Mouse (Mus musculus) hindbrain, embryonic 16.5 days (tissue): ENCODE results near the gene Camk2d. TPM values are rescaled to one million over a fixed set of nuclear protein-coding genes. Genes with fewer than 3 reads are reported as not detected.
A peak's percentile ranks its signal among the peaks of the same experiment; 100 is the strongest.

Experiments used
- ATAC-seq: fragments of 200-750 bp; cut with Nextera tagmentation; 2 replicates; pipeline ENCODE4 v1.8.0; 2017; ENCODE audit warnings: moderate TSS enrichment, moderate library complexity
- H3K27ac ChIP-seq: fragments of 300-500 bp; sonication (generic); 2 replicates; pipeline ENCODE4 v1.5.1; 2014; ENCODE audit warnings: low read depth, mild to moderate bottlenecking, control low read depth, low read length, moderate library complexity
- H3K27me3 ChIP-seq: fragments of 300-500 bp; sonication (generic); replicated peaks from 2 replicates; pipeline ENCODE4 v1.6.1; 2014; ENCODE audit warnings: low read length; ENCODE audit not compliant: control insufficient read depth, insufficient read depth
- H3K36me3 ChIP-seq: fragments of 300-500 bp; sonication (generic); 2 replicates; pipeline ENCODE4 v1.6.1; 2014; ENCODE audit warnings: mild to moderate bottlenecking, low read length, moderate library complexity, mixed read lengths; ENCODE audit not compliant: control insufficient read depth, insufficient read depth
- H3K4me1 ChIP-seq: fragments of 300-500 bp; sonication (generic); 2 replicates; pipeline ENCODE4 v1.6.1; 2014; ENCODE audit warnings: low read depth, low read length; ENCODE audit not compliant: control insufficient read depth, insufficient read depth
- H3K4me2 ChIP-seq: fragments of 300-500 bp; sonication (generic); 2 replicates; pipeline ENCODE4 v1.6.1; 2014; ENCODE audit warnings: mild to moderate bottlenecking, low read length, control low read depth, moderate library complexity
- H3K4me3 ChIP-seq: fragments of 300-500 bp; sonication (generic); 2 replicates; pipeline ENCODE4 v1.5.1; 2014; ENCODE audit warnings: mild to moderate bottlenecking, low read length, control low read depth, moderate library complexity
- H3K9ac ChIP-seq: fragments of 300-500 bp; sonication (generic); 2 replicates; pipeline ENCODE4 v1.6.1; 2014; ENCODE audit warnings: low read depth, mild to moderate bottlenecking, control low read depth, low read length, moderate library complexity
- H3K9me3 ChIP-seq: fragments of 300-500 bp; sonication (generic); 2 replicates; pipeline ENCODE4 v1.6.1; 2014; ENCODE audit warnings: mild to moderate bottlenecking, low read length, moderate library complexity; ENCODE audit not compliant: control insufficient read depth
- WGBS: fragments of 180-500 bp; shearing (Covaris S2); extraction: QIAGEN DNeasy Blood & Tissue Kit; methylation state at CpG from one replicate; pipeline ENCODE4 v1.1.7; 2014; 5-methylcytosine and 5-hydroxymethylcytosine counted together
- polyA plus RNA-seq: library from polyadenylated mRNA; unstranded; fragments of >200 nt; fragmentation: Nextera tagmentation; extraction: Ambion mirVana; gene quantifications from 2 replicates; pipeline ENCODE4 v1.2.1, GENCODE M21; 2015

The Camk2d gene
- polyA plus RNA-seq, 1 experiment from 2014 or later: 88.9 TPM

DNA sequence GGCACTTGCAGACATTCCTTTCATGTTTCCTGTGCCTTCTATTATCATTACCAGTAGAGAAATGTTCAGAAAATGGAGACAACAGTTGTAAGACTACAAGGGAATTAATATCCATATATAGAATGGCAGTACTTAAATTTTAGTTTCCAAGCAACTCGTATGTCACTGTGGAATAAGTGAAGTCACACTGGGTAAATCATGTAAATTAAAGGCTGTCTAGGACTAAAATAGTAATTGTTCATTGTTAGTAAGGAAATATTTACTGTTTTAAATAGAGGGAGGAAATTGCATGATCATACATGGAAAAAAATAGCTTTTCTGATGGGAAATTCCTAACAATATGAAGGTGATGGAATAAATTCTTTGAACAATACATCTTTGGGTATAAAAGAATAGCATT is 57.0 kb downstream of the Camk2d start:
- no peak for ATAC-seq
- Histone ChIP-seq H3K27me3 (no peaks in the 10 kb centered on the region), H3K4me2 (no peak overlapping the region), H3K27ac (no peak overlapping the region), H3K9ac (no peak overlapping the region), H3K36me3 (no peaks in the 10 kb centered on the region), H3K4me1 (no peaks in the 10 kb centered on the region), H3K4me3 (no peak overlapping the region), H3K9me3 (no peaks in the 10 kb centered on the region)
- 73% methylated on average over 1 of the region's 1 CpGs for WGBS

DNA sequence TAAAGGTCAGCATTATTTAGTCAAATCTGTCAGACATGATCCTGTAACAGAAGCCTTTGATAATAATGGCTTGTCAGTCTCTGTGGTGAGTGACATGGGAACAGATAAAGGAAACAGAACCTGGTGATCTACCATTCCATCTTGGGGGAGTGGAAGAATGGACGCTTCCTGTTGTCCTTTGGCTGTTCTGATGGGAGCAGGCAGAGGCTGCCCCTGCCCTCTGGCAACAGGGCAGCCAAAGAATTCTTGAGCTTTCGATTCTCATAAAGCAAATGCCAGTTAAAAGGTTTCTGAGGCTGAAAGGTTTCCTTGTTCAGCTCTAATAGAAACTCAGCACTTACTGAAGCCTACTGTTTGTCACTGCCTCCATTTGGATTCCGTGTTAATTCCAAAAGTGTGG is 60.1 kb downstream of the Camk2d start:
- 27% methylated on average over 3 of the region's 3 CpGs for WGBS
- Histone ChIP-seq H3K36me3 (no peaks in the 10 kb centered on the region), H3K4me1 (no peaks in the 10 kb centered on the region), H3K9ac (no peak overlapping the region), H3K9me3 (no peaks in the 10 kb centered on the region), H3K4me2 (no peak overlapping the region), H3K27ac (no peak overlapping the region), H3K27me3 (no peaks in the 10 kb centered on the region), H3K4me3 (no peak overlapping the region)
- ATAC-seq: peak; percentile 35; the same call in 1 of the 2 replicates

DNA sequence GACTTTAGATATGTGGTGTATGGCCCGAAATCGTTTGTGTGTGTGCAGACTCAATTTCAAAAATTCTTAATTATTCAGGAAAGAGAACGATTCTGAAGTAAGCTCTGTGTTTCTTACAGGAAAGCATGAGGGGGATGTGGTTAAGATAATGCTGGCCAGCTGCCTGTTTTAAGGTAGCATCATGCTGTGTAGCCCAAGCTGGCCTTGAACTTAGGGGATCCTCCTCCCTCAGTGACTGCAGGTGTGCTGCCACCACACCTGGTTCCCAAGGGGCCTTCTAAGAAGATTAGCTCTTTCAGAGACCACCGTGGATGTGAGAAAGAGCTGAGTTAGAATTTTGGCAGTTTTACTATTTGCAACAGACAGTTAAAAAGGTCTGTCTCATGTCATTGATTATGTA is 61.8 kb downstream of the Camk2d start:
- 79% methylated on average over 4 of the region's 4 CpGs for WGBS
- no peaks in the 10 kb centered on the region for H3K4me1 ChIP-seq
- H3K27ac ChIP-seq: no peak overlapping the region
- H3K9me3 ChIP-seq: no peaks in the 10 kb centered on the region
- no peaks in the 10 kb centered on the region for H3K27me3 ChIP-seq
- no peak overlapping the region for H3K4me3 ChIP-seq
- no peak overlapping the region for H3K9ac ChIP-seq
- H3K36me3 ChIP-seq: no peaks in the 10 kb centered on the region
- no peak overlapping the region for H3K4me2 ChIP-seq
- ATAC-seq: no peak

DNA sequence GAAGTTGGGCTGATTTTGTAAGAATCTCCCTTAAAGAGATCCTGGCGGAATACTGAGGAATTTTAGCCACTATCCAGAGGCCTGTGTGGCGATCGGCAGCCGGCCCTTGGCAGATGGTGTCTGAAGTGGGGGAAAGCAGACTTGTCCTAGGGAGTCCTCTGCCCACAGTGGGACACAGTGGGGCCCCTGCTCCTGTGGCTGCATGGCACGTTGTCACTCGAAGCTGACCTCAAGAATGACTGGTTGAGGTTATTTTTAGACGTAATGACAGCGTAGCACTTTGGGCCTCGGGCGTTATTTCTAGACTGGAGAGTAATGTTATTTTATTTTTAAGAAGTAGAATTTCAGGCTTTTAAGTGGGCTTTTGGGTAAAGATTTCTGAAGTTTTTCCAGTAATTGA is 62.7 kb downstream of the Camk2d start:
- H3K36me3 ChIP-seq: no peaks in the 10 kb centered on the region
- H3K4me3 ChIP-seq: no peak overlapping the region
- no peak for ATAC-seq
- no peaks in the 10 kb centered on the region for H3K27me3 ChIP-seq
- H3K9me3 ChIP-seq: no peaks in the 10 kb centered on the region
- H3K27ac ChIP-seq: no peak overlapping the region
- H3K9ac ChIP-seq: no peak overlapping the region
- no peaks in the 10 kb centered on the region for H3K4me1 ChIP-seq
- WGBS: 67% methylated on average over 10 of the region's 10 CpGs
- H3K4me2 ChIP-seq: no peak overlapping the region

DNA sequence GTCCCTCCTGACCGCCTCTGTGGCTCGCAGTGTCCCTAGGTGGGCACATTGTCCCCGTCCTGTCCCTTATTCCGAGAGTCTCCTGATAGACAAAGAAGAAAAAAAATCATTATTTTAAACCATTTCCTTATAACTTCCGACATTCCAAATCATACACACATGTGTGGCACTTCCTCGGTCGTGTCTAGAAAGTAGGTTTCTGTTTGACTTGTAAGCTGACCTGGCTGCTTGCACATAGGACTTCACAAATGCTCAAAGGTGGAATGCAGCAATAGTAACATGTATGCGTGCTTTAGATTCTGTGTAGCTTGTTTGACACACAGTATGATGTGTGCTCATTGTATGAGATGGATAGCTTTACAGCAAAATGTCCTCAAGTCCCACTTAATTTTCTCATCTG is 63.1 kb downstream of the Camk2d start:
- no peaks in the 10 kb centered on the region for H3K4me1 ChIP-seq
- 88% methylated on average over 8 of the region's 8 CpGs for WGBS
- no peak overlapping the region for H3K4me2 ChIP-seq
- no peaks in the 10 kb centered on the region for H3K36me3 ChIP-seq
- no peak overlapping the region for H3K9ac ChIP-seq
- no peak overlapping the region for H3K4me3 ChIP-seq
- no peak overlapping the region for H3K27ac ChIP-seq
- H3K9me3 ChIP-seq: no peaks in the 10 kb centered on the region
- ATAC-seq: no peak
- no peaks in the 10 kb centered on the region for H3K27me3 ChIP-seq

DNA sequence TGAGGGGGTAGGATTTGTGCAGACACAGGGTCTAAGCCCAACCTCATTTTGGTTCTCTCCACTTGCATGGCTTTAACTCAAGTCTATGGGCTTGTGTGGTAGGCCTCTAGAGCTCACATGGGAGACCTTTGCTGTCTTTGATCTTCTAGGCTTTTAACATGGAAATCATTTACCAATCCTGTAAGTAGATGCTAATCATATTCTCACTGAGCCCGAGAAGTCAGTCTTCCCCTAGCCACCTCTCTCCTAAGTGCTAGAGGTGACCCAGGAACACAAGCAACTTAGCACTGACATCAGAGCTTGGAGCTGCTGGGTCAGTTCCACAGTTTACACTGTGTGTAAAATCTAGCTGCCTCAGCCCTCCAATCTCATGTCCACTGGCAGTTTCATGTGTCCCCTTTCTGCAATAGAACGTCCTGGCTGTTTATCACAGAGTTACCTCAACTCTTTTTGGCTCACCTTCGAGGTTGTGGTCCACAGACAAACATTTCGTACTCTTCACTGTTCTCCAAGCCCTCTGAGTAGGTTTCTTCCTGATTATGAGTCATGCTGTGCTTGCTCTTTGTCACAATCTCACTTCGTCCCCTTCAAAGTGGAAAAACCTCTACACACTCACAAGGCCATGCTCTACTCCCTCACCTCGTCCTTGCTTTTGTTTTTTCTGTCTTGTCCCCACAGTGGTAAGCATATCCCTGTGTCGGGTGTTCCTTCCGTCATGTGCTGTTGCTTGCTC is 63.9 kb downstream of the Camk2d start:
- 85% methylated on average over 8 of the region's 8 CpGs for WGBS

DNA sequence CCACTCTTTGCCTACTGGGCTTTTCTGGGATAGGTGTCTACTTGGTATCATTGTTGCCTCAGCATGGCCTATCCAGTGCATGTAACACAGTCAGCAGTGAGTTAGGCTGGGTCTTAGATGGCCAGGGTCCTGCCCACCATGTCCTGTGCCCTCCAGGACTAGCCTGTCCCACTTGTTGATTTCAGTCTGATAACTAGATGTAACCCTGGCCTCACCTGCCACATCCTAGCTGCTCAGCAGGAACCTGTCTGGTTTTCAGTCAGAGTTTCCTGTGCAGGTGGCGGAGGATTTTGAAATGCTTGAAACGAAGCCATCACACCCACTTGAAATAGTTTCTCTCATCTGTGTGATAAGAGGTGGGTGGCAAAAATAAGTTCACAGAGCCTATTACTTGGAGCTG is 64.5 kb downstream of the Camk2d start:
- no peak for ATAC-seq
- H3K9ac ChIP-seq: no peak overlapping the region
- H3K4me3 ChIP-seq: no peak overlapping the region
- WGBS: 90% methylated on average over 2 of the region's 2 CpGs
- H3K9me3 ChIP-seq: no peaks in the 10 kb centered on the region
- H3K27ac ChIP-seq: no peak overlapping the region
- no peaks in the 10 kb centered on the region for H3K4me1 ChIP-seq
- no peaks in the 10 kb centered on the region for H3K36me3 ChIP-seq
- H3K27me3 ChIP-seq: no peaks in the 10 kb centered on the region
- no peak overlapping the region for H3K4me2 ChIP-seq

More for the DNA sequence above, 63.9 kb downstream of the Camk2d start:
- Histone ChIP-seq H3K36me3 (no peaks in the 10 kb centered on the region), H3K9ac (no peak overlapping the region), H3K27me3 (no peaks in the 10 kb centered on the region), H3K4me2 (no peak overlapping the region), H3K4me1 (no peaks in the 10 kb centered on the region), H3K27ac (no peak overlapping the region), H3K9me3 (no peaks in the 10 kb centered on the region), H3K4me3 (no peak overlapping the region)
- no peak for ATAC-seq

DNA sequence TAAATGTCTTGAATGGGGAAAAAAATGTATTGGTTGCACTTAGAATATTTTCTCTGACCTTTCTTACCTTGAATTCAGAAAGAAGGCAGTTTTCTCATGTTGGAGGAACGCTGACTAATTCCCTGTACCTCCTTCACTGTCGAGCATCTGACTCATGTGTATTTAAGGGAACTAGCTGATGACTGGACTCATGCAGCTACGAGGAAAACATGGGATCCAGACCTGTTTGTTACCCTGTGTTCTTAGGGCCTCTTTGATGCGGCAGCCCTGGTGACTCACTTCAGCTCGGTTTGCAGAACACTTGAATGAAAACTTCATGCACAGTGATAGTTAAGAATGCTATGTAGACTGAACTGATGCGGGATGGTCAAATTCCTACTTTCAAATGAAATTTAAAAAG is 64.9 kb downstream of the Camk2d start:
- Histone ChIP-seq H3K4me3 (no peak overlapping the region), H3K9ac (no peak overlapping the region), H3K27ac (no peak overlapping the region), H3K4me1 (no peaks in the 10 kb centered on the region), H3K9me3 (no peaks in the 10 kb centered on the region), H3K27me3 (no peaks in the 10 kb centered on the region), H3K36me3 (no peaks in the 10 kb centered on the region), H3K4me2 (no peak overlapping the region)
- ATAC-seq: no peak
- WGBS: 85% methylated on average over 6 of the region's 6 CpGs

DNA sequence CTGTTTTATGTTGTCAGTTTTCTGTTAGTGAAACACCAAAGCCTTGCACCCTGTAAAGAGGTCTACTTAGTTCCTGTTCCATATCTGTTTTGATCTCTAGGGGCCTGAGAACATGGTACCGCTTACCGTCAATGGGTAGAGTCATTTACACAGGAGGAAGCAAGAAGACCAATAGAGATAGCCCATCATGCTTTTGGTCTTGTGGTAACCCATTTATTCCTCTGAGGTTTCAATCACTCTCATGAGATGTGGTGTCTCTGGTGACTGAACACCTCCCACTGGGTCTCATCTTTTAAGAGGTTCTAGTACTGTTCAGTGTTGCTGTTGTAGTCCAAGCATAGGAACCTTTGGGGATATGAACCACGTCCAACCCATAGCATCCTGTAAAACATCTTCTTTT is 65.8 kb downstream of the Camk2d start:
- H3K4me2 ChIP-seq: no peak overlapping the region
- 91% methylated on average over 3 of the region's 3 CpGs for WGBS
- H3K4me3 ChIP-seq: no peak overlapping the region

More for the DNA sequence above, 65.8 kb downstream of the Camk2d start:
- no peaks in the 10 kb centered on the region for H3K4me1 ChIP-seq
- no peak overlapping the region for H3K27ac ChIP-seq
- no peaks in the 10 kb centered on the region for H3K9me3 ChIP-seq
- no peaks in the 10 kb centered on the region for H3K36me3 ChIP-seq
- H3K9ac ChIP-seq: no peak overlapping the region
- ATAC-seq: no peak
- no peaks in the 10 kb centered on the region for H3K27me3 ChIP-seq
